Mouse (Mus musculus) megakaryocyte, embryonic 14.5 days (primary cell): ENCODE results near the gene Pp2d1.

Source experiments
- FLI1 ChIP-seq: IDR thresholded peaks from 2 replicates; pipeline ENCODE4 v1.6.1; 2012; ENCODE audit warnings: low read length, inconsistent platforms, mixed read lengths
- GATA1 ChIP-seq: IDR thresholded peaks from 3 replicates; pipeline ENCODE4 v1.6.1; 2012; ENCODE audit warnings: mixed read lengths, low read length, inconsistent platforms, borderline replicate concordance

- TF ChIP-seq GATA1 (no peak), FLI1 (no peak)
These were observed 39.0 kb upstream of the Pp2d1 start for GRCm38 (mm10) chr17:53578249-53578648.
